Comparison of ENCODE assay signal across 8 mouse cellular contexts in genomic region chr4:43978521-43979443, GRCm38 (mm10). TPM values are rescaled to one million over a fixed set of nuclear protein-coding genes. Genes with fewer than 3 reads are reported as not detected.
DNase-seq lines count a peak whose midpoint lies in the region; ATAC-seq and TF ChIP-seq lines count a peak whose summit lies in the region.

No protein-coding gene starts in this region.

- peak overlapping the region; percentile 81 for H3K27ac ChIP-seq in lung, embryonic 15.5 days
- peak overlapping the region; percentile 15; the same call in 1 of the 2 replicates for H3K27ac ChIP-seq in forebrain, embryonic 14.5 days (ENCODE audit: low read depth, low read length)
- peak overlapping the region; percentile 67 for H3K27ac ChIP-seq in hindbrain, embryonic 10.5 days
- H3K27ac ChIP-seq in liver, adult 2 months (replicated peaks; ENCODE audit: insufficient read depth, low read depth, low read length) = no peak overlapping the region
- H3K27ac ChIP-seq in small intestine, adult 2 months (ENCODE audit: insufficient read depth, low read depth, low read length) = peak overlapping the region; percentile 44

- H3K4me1 ChIP-seq in lung, embryonic 15.5 days = peaks cover 22% of the 10 kb centered on the region
- H3K4me1 ChIP-seq in forebrain, embryonic 14.5 days (ENCODE audit: control insufficient read depth, insufficient read depth, low read length) = peaks cover 15% of the 10 kb centered on the region
- H3K4me1 ChIP-seq in hindbrain, embryonic 10.5 days (replicated peaks) = peaks cover 29% of the 10 kb centered on the region
- no peaks in the 10 kb centered on the region for H3K4me1 ChIP-seq in liver, adult 2 months (ENCODE audit: control insufficient read depth, insufficient read depth, low read length)
- H3K4me1 ChIP-seq in small intestine, adult 2 months (ENCODE audit: control insufficient read depth, insufficient read depth, insufficient read length, low read length) = peaks cover 4% of the 10 kb centered on the region; the same call in 1 of the 2 replicates

- 33% methylated on average over 17 of the region's 17 CpGs for WGBS in lung, embryonic 15.5 days
- WGBS in forebrain, embryonic 14.5 days = 13% methylated on average over 17 of the region's 17 CpGs
- WGBS in hindbrain, embryonic 10.5 days = 18% methylated on average over 17 of the region's 17 CpGs
- 55% methylated on average over 17 of the region's 17 CpGs for WGBS in liver, adult 2 months
- WGBS in small intestine, adult 2 months = 53% methylated on average over 17 of the region's 17 CpGs

- TF ChIP-seq CTCF in liver, adult 2 months (IDR thresholded peaks at IDR 0.05; ENCODE audit: low read depth, low read length) = no peak
- no peak for TF ChIP-seq CTCF in small intestine, adult 2 months (IDR thresholded peaks at IDR 0.05; ENCODE audit: extremely low read depth, insufficient read length, insufficient replicate concordance, low read depth, low read length)

- DNase-seq in lung, postnatal 25 days (ENCODE audit: low spot score) = no peak
- peak; percentile 57 for DNase-seq in forebrain, embryonic 14.5 days (ENCODE audit: low spot score)
- DNase-seq in hindbrain, embryonic 10.5 days (ENCODE audit: low spot score) = peak; percentile 48
- DNase-seq in liver, adult 2 months (ENCODE audit: extremely low read depth, low read depth, low spot score) = peak; percentile 16
- DNase-seq in urinary bladder, postnatal 10 days (ENCODE audit: low spot score) = no peak
- DNase-seq in left cerebral cortex, postnatal 25 days (ENCODE audit: low spot score in 2 of 2) = no peak

- no peaks in the 10 kb centered on the region for H3K79me2 ChIP-seq in liver, adult 2 months (ENCODE audit: control insufficient read depth, insufficient read depth, low read length)

- H3K9ac ChIP-seq in lung, embryonic 15.5 days = no peak overlapping the region
- no peak overlapping the region for H3K9ac ChIP-seq in forebrain, embryonic 14.5 days (ENCODE audit: low read length)
- no peak overlapping the region for H3K9ac ChIP-seq in liver, adult 2 months (ENCODE audit: low read depth, low read length)

- ATAC-seq in lung, embryonic 15.5 days (ENCODE audit: borderline replicate concordance, extremely low read depth, low FRiP score, low TSS enrichment) = peak; percentile 87; the same call in 1 of the 2 replicates
- no peak for ATAC-seq in forebrain, embryonic 14.5 days

- TF ChIP-seq POLR2A in liver, adult 2 months (IDR thresholded peaks at IDR 0.05; ENCODE audit: extremely low read depth, insufficient read depth, low read length) = no peak
- no peak for TF ChIP-seq POLR2A in small intestine, adult 2 months (IDR thresholded peaks at IDR 0.05; ENCODE audit: low read depth, low read length)

- H3K9me3 ChIP-seq in lung, embryonic 15.5 days = no peaks in the 10 kb centered on the region
- no peaks in the 10 kb centered on the region for H3K9me3 ChIP-seq in forebrain, embryonic 14.5 days (replicated peaks; ENCODE audit: control insufficient read depth, low read length)
- H3K9me3 ChIP-seq in hindbrain, embryonic 10.5 days = no peaks in the 10 kb centered on the region

- intact Hi-C loops in left cerebral cortex, postnatal 25 days (cut with DNase I) = no loop called here

- H3K36me3 ChIP-seq in lung, embryonic 15.5 days = no peaks in the 10 kb centered on the region
- 0 out of 2 replicates have a peak, but pooled peaks cover 2% of the 10 kb centered on the region for H3K36me3 ChIP-seq in forebrain, embryonic 14.5 days (ENCODE audit: control insufficient read depth, insufficient read depth, low read length)
- H3K36me3 ChIP-seq in hindbrain, embryonic 10.5 days = no peaks in the 10 kb centered on the region
- no peaks in the 10 kb centered on the region for H3K36me3 ChIP-seq in liver, adult 2 months (ENCODE audit: control insufficient read depth, insufficient read depth, low read length)
- no peaks in the 10 kb centered on the region for H3K36me3 ChIP-seq in small intestine, adult 2 months (ENCODE audit: control insufficient read depth, insufficient read depth, low read length)

- no peak overlapping the region for H3K4me3 ChIP-seq in lung, embryonic 15.5 days
- H3K4me3 ChIP-seq in forebrain, embryonic 14.5 days (ENCODE audit: low read depth, low read length) = no peak overlapping the region
- no peak overlapping the region for H3K4me3 ChIP-seq in hindbrain, embryonic 10.5 days
- no peak overlapping the region for H3K4me3 ChIP-seq in liver, adult 2 months (ENCODE audit: insufficient read depth, low read depth, low read length)
- H3K4me3 ChIP-seq in small intestine, adult 2 months (ENCODE audit: low read depth, low read length) = no peak overlapping the region

- no peak overlapping the region for H3K4me2 ChIP-seq in lung, embryonic 15.5 days
- no peak overlapping the region for H3K4me2 ChIP-seq in forebrain, embryonic 14.5 days (ENCODE audit: low read length)

- H3K27me3 ChIP-seq in lung, embryonic 15.5 days = no peaks in the 10 kb centered on the region
- H3K27me3 ChIP-seq in forebrain, embryonic 14.5 days (replicated peaks; ENCODE audit: control insufficient read depth, insufficient read depth, low read length) = no peaks in the 10 kb centered on the region
- peaks cover 42% of the 10 kb centered on the region for H3K27me3 ChIP-seq in hindbrain, embryonic 10.5 days (ENCODE audit: insufficient read depth, poor library complexity, severe bottlenecking)
- no peaks in the 10 kb centered on the region for H3K27me3 ChIP-seq in liver, adult 2 months (ENCODE audit: control insufficient read depth, insufficient read depth, low read length)
- H3K27me3 ChIP-seq in small intestine, adult 2 months (ENCODE audit: control insufficient read depth, insufficient read depth, low read length) = no peaks in the 10 kb centered on the region

RNA-seq across cellular contexts. Expression of gene Ccin, which starts 4.5 kb away (rescaled TPM):
- polyA plus RNA-seq in lung, embryonic 15.5 days (2015; fragmentation: Nextera tagmentation; extraction: Ambion mirVana) = not detected in 2 replicates
- not detected in 2 replicates for polyA plus RNA-seq in forebrain, embryonic 14.5 days (2014; fragmentation: Nextera tagmentation; extraction: Ambion mirVana)
- polyA plus RNA-seq in hindbrain, embryonic 10.5 days (2016; fragmentation: Nextera tagmentation; extraction: Ambion mirVana) = not detected in 2 replicates
- total RNA-seq in liver, adult 2 months (2014; rRNA removed) = not detected in 2 replicates
- polyA plus RNA-seq in liver, adult 2 months (2012; rRNA removed) = not detected in 2 replicates
- not detected in 2 replicates for polyA plus RNA-seq in small intestine, adult 2 months (2012; rRNA removed)
- not detected for total RNA-seq in left cerebral cortex, postnatal 25 days (2021)

RNA-seq across cellular contexts. Expression of gene Glipr2, which starts 21.6 kb away (rescaled TPM):
- 66.8 and 67.9 TPM in 2 replicates for polyA plus RNA-seq in lung, embryonic 15.5 days (2015; fragmentation: Nextera tagmentation; extraction: Ambion mirVana)
- 37.0 and 41.8 TPM in 2 replicates for polyA plus RNA-seq in forebrain, embryonic 14.5 days (2014; fragmentation: Nextera tagmentation; extraction: Ambion mirVana)
- polyA plus RNA-seq in hindbrain, embryonic 10.5 days (2016; fragmentation: Nextera tagmentation; extraction: Ambion mirVana) = 70.2 and 84.9 TPM in 2 replicates
- 0.83 and 2.0 TPM in 2 replicates for total RNA-seq in liver, adult 2 months (2014; rRNA removed)
- 0.67 and 1.2 TPM in 2 replicates for polyA plus RNA-seq in liver, adult 2 months (2012; rRNA removed)
- polyA plus RNA-seq in small intestine, adult 2 months (2012; rRNA removed) = 3.2 and 9.7 TPM in 2 replicates
- total RNA-seq in left cerebral cortex, postnatal 25 days (2021) = 1 to 10 TPM; 2.7 to 2.9 TPM

RNA-seq across cellular contexts. Expression of gene Clta, which starts 25.5 kb away (rescaled TPM):
- polyA plus RNA-seq in lung, embryonic 15.5 days (2015; fragmentation: Nextera tagmentation; extraction: Ambion mirVana) = 223 TPM in 2 replicates
- 303 and 306 TPM in 2 replicates for polyA plus RNA-seq in forebrain, embryonic 14.5 days (2014; fragmentation: Nextera tagmentation; extraction: Ambion mirVana)
- 220 and 239 TPM in 2 replicates for polyA plus RNA-seq in hindbrain, embryonic 10.5 days (2016; fragmentation: Nextera tagmentation; extraction: Ambion mirVana)
- total RNA-seq in liver, adult 2 months (2014; rRNA removed) = 166 and 191 TPM in 2 replicates
- 116 and 154 TPM in 2 replicates for polyA plus RNA-seq in liver, adult 2 months (2012; rRNA removed)
- 119 and 280 TPM in 2 replicates for polyA plus RNA-seq in small intestine, adult 2 months (2012; rRNA removed)
- 100 to 1,000 TPM; 280 to 281 TPM for total RNA-seq in left cerebral cortex, postnatal 25 days (2021)

Comparison
In these comparisons a context has a peak if more than half of its experiments do, and no peak if none do; other contexts are left out.
1. DNase-seq: peak in forebrain, embryonic 14.5 days (single experiment), hindbrain, embryonic 10.5 days (single experiment) and liver, adult 2 months (single experiment); none in lung, postnatal 25 days (single experiment), urinary bladder, postnatal 10 days (single experiment) and left cerebral cortex, postnatal 25 days (0 of 2).